Mouse (Mus musculus) brain, embryonic 14.5 days (tissue): ENCODE measurements at regions not wholly inside any gene's neighbourhood (a gene's known extent, or its start where the extent isn't known, plus 50 kb on each side); places are given as distances from the start of the nearest gene placed in this dataset.

Source experiments
- CTCF ChIP-seq: fragments of 200-500 bp; IDR thresholded peaks from 2 replicates; pipeline ENCODE4 v1.5.1; 2012; ENCODE audit warnings: inconsistent platforms, mild to moderate bottlenecking, moderate library complexity, borderline replicate concordance; ENCODE audit not compliant: insufficient read depth, insufficient read length; ENCODE audit errors: extremely low read depth
- POLR2A ChIP-seq: fragments of 200-500 bp; IDR thresholded peaks from 2 replicates; pipeline ENCODE4 v1.6.1; 2012; ENCODE audit warnings: mild to moderate bottlenecking, inconsistent platforms, borderline replicate concordance; ENCODE audit not compliant: poor library complexity, insufficient read depth, insufficient read length, severe bottlenecking; ENCODE audit errors: extremely low read depth

DNA sequence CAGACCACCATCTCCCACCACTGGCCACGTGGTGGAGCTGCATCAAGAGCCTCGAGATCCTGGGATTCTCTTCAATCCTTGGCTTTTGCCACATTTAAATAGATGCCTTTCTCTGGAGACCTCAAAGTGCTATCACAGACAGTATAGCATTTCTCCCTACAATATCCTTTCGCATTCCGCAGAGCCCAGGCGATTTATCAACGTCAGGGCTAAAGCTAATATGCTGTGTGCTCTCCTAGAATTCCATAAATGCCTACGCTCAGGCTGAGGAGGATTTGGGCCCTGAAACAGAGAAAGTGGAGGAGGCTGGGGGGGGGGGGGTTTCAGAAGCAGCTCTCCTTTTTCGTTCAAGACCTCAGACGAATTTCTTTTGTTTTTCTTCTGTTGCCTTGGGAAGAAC is 394.0 kb upstream of the 4930452B06Rik start:
- TF ChIP-seq CTCF: 0 out of 2 replicates have a peak, but pooled peaks have one; percentile 3
- TF ChIP-seq POLR2A: no peak
